Mouse (Mus musculus) lung, embryonic 16.5 days (tissue): Measurements from ENCODE around the gene Mdm4. TPM values are rescaled to one million over a fixed set of nuclear protein-coding genes. Genes with fewer than 3 reads are reported as not detected.

Source experiments
- ATAC-seq: fragments of 200-750 bp; cut with Nextera tagmentation; 2 replicates; pipeline ENCODE4 v1.8.0; 2017; ENCODE audit warnings: low read depth, mild to moderate bottlenecking, moderate library complexity
- H3K27ac ChIP-seq: fragments of 300-500 bp; sonication (generic); 2 replicates; pipeline ENCODE4 v1.5.1; 2014; ENCODE audit warnings: mild to moderate bottlenecking, control low read depth, low read length
- H3K27me3 ChIP-seq: fragments of 300-500 bp; sonication (generic); 2 replicates; pipeline ENCODE4 v1.6.1; 2014; ENCODE audit warnings: low read depth, low read length, mixed read lengths; ENCODE audit not compliant: control insufficient read depth, insufficient read depth
- H3K36me3 ChIP-seq: fragments of 300-500 bp; sonication (generic); 2 replicates; pipeline ENCODE4 v1.6.1; 2014; ENCODE audit warnings: low read length; ENCODE audit not compliant: control insufficient read depth, insufficient read depth
- H3K4me1 ChIP-seq: fragments of 300-500 bp; sonication (generic); replicated peaks from 2 replicates; pipeline ENCODE4 v1.6.1; 2014; ENCODE audit warnings: low read length, mixed read lengths; ENCODE audit not compliant: control insufficient read depth, insufficient read depth
- H3K4me2 ChIP-seq: fragments of 300-500 bp; sonication (generic); 2 replicates; pipeline ENCODE4 v1.6.1; 2014; ENCODE audit warnings: low read depth, low read length, control low read depth
- H3K4me3 ChIP-seq: fragments of 300-500 bp; sonication (generic); 2 replicates; pipeline ENCODE4 v1.5.1; 2014; ENCODE audit warnings: mild to moderate bottlenecking, low read length, control low read depth
- H3K9ac ChIP-seq: fragments of 300-500 bp; sonication (generic); 2 replicates; pipeline ENCODE4 v1.6.1; 2014; ENCODE audit warnings: low read length, control low read depth
- H3K9me3 ChIP-seq: fragments of 300-500 bp; sonication (generic); 2 replicates; pipeline ENCODE4 v1.6.1; 2016; ENCODE audit warnings: low read length; ENCODE audit not compliant: control insufficient read depth
- WGBS: fragments of 180-500 bp; shearing (Covaris S2); extraction: QIAGEN DNeasy Blood & Tissue Kit; methylation state at CpG from one replicate; pipeline ENCODE4 v1.1.7; 2014; 5-methylcytosine and 5-hydroxymethylcytosine counted together
- polyA plus RNA-seq: library from polyadenylated mRNA; unstranded; fragments of >200 nt; fragmentation: Nextera tagmentation; extraction: Ambion mirVana; gene quantifications from 2 replicates; pipeline ENCODE4 v1.2.1, GENCODE M21; 2015

Gene Mdm4
- 33.3 and 33.4 TPM in 2 replicates for polyA plus RNA-seq

- 92% methylated on average over 5 of the region's 5 CpGs for WGBS
- ATAC-seq = no peak
- no peak within 1 kb of the TSS for H3K9ac ChIP-seq
These were observed at the start of gene Mdm4 for GRCm38 (mm10) chr1:133030461-133030860. Mdm4 (minus strand) TSS chr1:133030561.

GRCm38 (mm10) chr1:133080079-133080561 is 49.8 kb upstream of the Mdm4 start:
- H3K27me3 ChIP-seq = no peaks in the 10 kb centered on the region
- H3K4me2 ChIP-seq = no peak overlapping the region
- WGBS = 65% methylated on average over 9 of the region's 9 CpGs
- no peak overlapping the region for H3K9ac ChIP-seq
- peaks cover 26% of the 10 kb centered on the region for H3K4me1 ChIP-seq
- no peak overlapping the region for H3K27ac ChIP-seq
- ATAC-seq = no peak
- no peaks in the 10 kb centered on the region for H3K36me3 ChIP-seq
- H3K9me3 ChIP-seq = no peaks in the 10 kb centered on the region
- H3K4me3 ChIP-seq = no peak overlapping the region

More at GRCm38 (mm10) chr1:133030461-133030860, at the start of gene Mdm4:
- no peak within 1 kb of the TSS for H3K27ac ChIP-seq
- H3K27me3 ChIP-seq = no peaks in the 10 kb centered on the region
- H3K4me1 ChIP-seq = peaks cover 8% of the 10 kb centered on the region; the same call in 1 of the 2 replicates
- no peak within 1 kb of the TSS for H3K4me3 ChIP-seq
- H3K9me3 ChIP-seq = no peaks in the 10 kb centered on the region
- no peak within 1 kb of the TSS for H3K4me2 ChIP-seq
- no peaks in the 10 kb centered on the region for H3K36me3 ChIP-seq

DNA sequence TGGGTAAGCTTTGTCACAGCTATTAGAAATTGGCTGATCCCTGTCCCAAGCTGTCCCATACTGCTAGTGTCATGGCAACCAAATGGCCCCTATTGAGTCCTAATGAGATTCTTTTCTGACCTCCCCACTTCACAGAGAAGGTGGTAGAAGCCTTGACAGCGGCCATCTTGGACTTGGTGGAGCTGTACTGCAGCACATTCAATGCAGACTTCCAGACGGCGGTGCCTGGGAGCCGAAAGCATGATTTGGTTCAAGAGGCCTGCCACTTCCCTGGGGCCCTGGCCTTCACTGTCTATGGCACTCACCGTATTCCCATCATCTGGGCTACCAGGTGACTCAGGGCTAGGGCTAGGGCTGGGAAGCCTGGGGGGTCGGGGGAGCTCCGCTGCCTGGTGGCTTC is 49.1 kb upstream of the Mdm4 start:
- WGBS = 93% methylated on average over 7 of the region's 7 CpGs
- Histone ChIP-seq H3K36me3 (no peaks in the 10 kb centered on the region), H3K27me3 (no peaks in the 10 kb centered on the region), H3K27ac (no peak overlapping the region), H3K9me3 (no peaks in the 10 kb centered on the region), H3K4me2 (no peak overlapping the region), H3K4me1 (peaks cover 26% of the 10 kb centered on the region), H3K4me3 (no peak overlapping the region), H3K9ac (no peak overlapping the region)
- no peak for ATAC-seq

GRCm38 (mm10) chr1:133078338-133078727 is 48.0 kb upstream of the Mdm4 start:
- no peak overlapping the region for H3K27ac ChIP-seq

GRCm38 (mm10) chr1:133077606-133078337 is 47.4 kb upstream of the Mdm4 start:
- Histone ChIP-seq H3K27ac (peak overlapping the region; percentile 74), H3K9me3 (no peaks in the 10 kb centered on the region), H3K9ac (no peak overlapping the region), H3K27me3 (no peaks in the 10 kb centered on the region), H3K4me1 (peaks cover 24% of the 10 kb centered on the region), H3K4me3 (no peak overlapping the region), H3K36me3 (no peaks in the 10 kb centered on the region), H3K4me2 (no peak overlapping the region)
- peak; percentile 18; the same call in 1 of the 2 replicates for ATAC-seq
- 47% methylated on average over 11 of the region's 12 CpGs for WGBS

More at GRCm38 (mm10) chr1:133078338-133078727, 48.0 kb upstream of the Mdm4 start:
- H3K4me3 ChIP-seq = no peak overlapping the region
- no peak overlapping the region for H3K9ac ChIP-seq
- no peak overlapping the region for H3K4me2 ChIP-seq
- H3K4me1 ChIP-seq = peaks cover 20% of the 10 kb centered on the region
- ATAC-seq = peak; percentile 21; the same call in 1 of the 2 replicates
- H3K36me3 ChIP-seq = no peaks in the 10 kb centered on the region
- no peaks in the 10 kb centered on the region for H3K9me3 ChIP-seq
- no peaks in the 10 kb centered on the region for H3K27me3 ChIP-seq
- WGBS = 50% methylated on average over 1 of the region's 1 CpGs

- H3K27me3 ChIP-seq = no peaks in the 10 kb centered on the region
- ATAC-seq = peak; percentile 70
- H3K9ac ChIP-seq = no peak overlapping the region
- no peak overlapping the region; the same call in 1 of the 2 replicates for H3K4me2 ChIP-seq
- 27% methylated on average over 20 of the region's 20 CpGs for WGBS
- peak overlapping the region; percentile 74 for H3K27ac ChIP-seq
- no peak overlapping the region for H3K4me3 ChIP-seq
- H3K9me3 ChIP-seq = no peaks in the 10 kb centered on the region
- H3K4me1 ChIP-seq = peaks cover 33% of the 10 kb centered on the region
- H3K36me3 ChIP-seq = no peaks in the 10 kb centered on the region
These were observed 46.5 kb upstream of the Mdm4 start for GRCm38 (mm10) chr1:133076681-133077514.

- Histone ChIP-seq H3K9me3 (no peaks in the 10 kb centered on the region), H3K27me3 (no peaks in the 10 kb centered on the region), H3K4me1 (peaks cover 43% of the 10 kb centered on the region), H3K9ac (no peak overlapping the region), H3K36me3 (no peaks in the 10 kb centered on the region), H3K27ac (no peak overlapping the region), H3K4me3 (no peak overlapping the region), H3K4me2 (no peak overlapping the region)
- WGBS = 75% methylated on average over 6 of the region's 6 CpGs
- ATAC-seq = no peak
These were observed 45.5 kb upstream of the Mdm4 start for GRCm38 (mm10) chr1:133075651-133076400.

- Histone ChIP-seq H3K27ac (peak overlapping the region; percentile 50), H3K36me3 (no peaks in the 10 kb centered on the region), H3K9ac (no peak overlapping the region), H3K9me3 (no peaks in the 10 kb centered on the region), H3K27me3 (no peaks in the 10 kb centered on the region), H3K4me1 (peaks cover 50% of the 10 kb centered on the region), H3K4me2 (no peak overlapping the region), H3K4me3 (no peak overlapping the region)
- no peak for ATAC-seq
- WGBS = 92% methylated on average over 13 of the region's 13 CpGs
These were observed 44.2 kb upstream of the Mdm4 start for GRCm38 (mm10) chr1:133074541-133074940.
